Mouse (Mus musculus) urinary bladder, postnatal 14 days (tissue): ENCODE measurements around the gene Sh2b1.

Experiments used
- DNase-seq: peaks from one replicate; pipeline ENCODE4 v3.0.0; 2021; ENCODE audit warnings: low spot score

Sh2b1 gene

GRCm38 (mm10) chr7:126456382-126457266 lies 18.6 kb downstream of the Sh2b1 start:
- DNase-seq, result no peak

GRCm38 (mm10) chr7:126455242-126455641 lies 20.0 kb downstream of the Sh2b1 start:
- no peak for DNase-seq

- no peak for DNase-seq
Measured at GRCm38 (mm10) chr7:126453861-126454260, 21.4 kb downstream of the Sh2b1 start.

- DNase-seq, result no peak
Measured at GRCm38 (mm10) chr7:126452244-126452643, 23.0 kb downstream of the Sh2b1 start.

GRCm38 (mm10) chr7:126450641-126451040 lies 24.6 kb downstream of the Sh2b1 start:
- no peak for DNase-seq

GRCm38 (mm10) chr7:126449991-126450390 lies 25.2 kb downstream of the Sh2b1 start:
- DNase-seq, result no peak

- no peak for DNase-seq
Measured at GRCm38 (mm10) chr7:126448481-126448880, 26.7 kb downstream of the Sh2b1 start.

GRCm38 (mm10) chr7:126446217-126446616 lies 29.0 kb downstream of the Sh2b1 start:
- no peak for DNase-seq

GRCm38 (mm10) chr7:126445104-126445815 lies 30.0 kb downstream of the Sh2b1 start:
- DNase-seq, result no peak

- no peak for DNase-seq
Measured at GRCm38 (mm10) chr7:126444536-126444935, 30.7 kb downstream of the Sh2b1 start.

GRCm38 (mm10) chr7:126443997-126444396 lies 31.2 kb downstream of the Sh2b1 start:
- DNase-seq, result no peak

GRCm38 (mm10) chr7:126440134-126440533 lies 35.1 kb downstream of the Sh2b1 start:
- no peak for DNase-seq

- peak; percentile 69 for DNase-seq
Measured at GRCm38 (mm10) chr7:126436851-126437250, 38.4 kb downstream of the Sh2b1 start.

- no peak for DNase-seq
Measured at GRCm38 (mm10) chr7:126435801-126436200, 39.4 kb downstream of the Sh2b1 start.

- no peak for DNase-seq
Measured at GRCm38 (mm10) chr7:126434726-126435125, 40.5 kb downstream of the Sh2b1 start.

GRCm38 (mm10) chr7:126430167-126430566 lies 45.1 kb downstream of the Sh2b1 start:
- no peak for DNase-seq

GRCm38 (mm10) chr7:126429503-126429898 lies 45.7 kb downstream of the Sh2b1 start:
- DNase-seq, result no peak

- DNase-seq, result peak; percentile 99
Measured at GRCm38 (mm10) chr7:126428631-126429502, 46.4 kb downstream of the Sh2b1 start, which contains the start of gene Rabep2. Gene Rabep2 (plus strand): TSS chr7:126428759.

GRCm38 (mm10) chr7:126428154-126428553 lies 47.1 kb downstream of the Sh2b1 start:
- no peak for DNase-seq

- no peak for DNase-seq
Measured at GRCm38 (mm10) chr7:126427323-126427860, 47.8 kb downstream of the Sh2b1 start.

- DNase-seq, result no peak
Measured at GRCm38 (mm10) chr7:126424161-126424560, 51.1 kb downstream of the Sh2b1 start.

GRCm38 (mm10) chr7:126421756-126422155 lies 53.5 kb downstream of the Sh2b1 start:
- DNase-seq, result no peak
